Mouse (Mus musculus) c-Kit-positive CD71-positive TER-119-negative erythroid progenitor cells, embryonic 14.5 days (primary cell): ENCODE measurements around the gene Stxbp6.

Experiments used
- DNase-seq: peaks from one replicate; pipeline ENCODE4 v3.0.0-alpha.2; 2013; ENCODE audit warnings: low read depth

Stxbp6 gene

GRCm38 (mm10) chr12:44913854-44914253 lies 160.7 kb downstream of the Stxbp6 start:
- DNase-seq = no peak

- DNase-seq = no peak
Observed at GRCm38 (mm10) chr12:44908028-44908702, 166.3 kb downstream of the Stxbp6 start.

GRCm38 (mm10) chr12:44906001-44906400 lies 168.5 kb downstream of the Stxbp6 start:
- no peak for DNase-seq

- no peak for DNase-seq
Observed at GRCm38 (mm10) chr12:44903205-44903732, 171.2 kb downstream of the Stxbp6 start.

- no peak for DNase-seq
Observed at GRCm38 (mm10) chr12:44899173-44899870, 175.2 kb downstream of the Stxbp6 start.

GRCm38 (mm10) chr12:44896460-44896859 lies 178.0 kb downstream of the Stxbp6 start:
- no peak for DNase-seq

- no peak for DNase-seq
Observed at GRCm38 (mm10) chr12:44889677-44890393, 184.7 kb downstream of the Stxbp6 start.

GRCm38 (mm10) chr12:44886826-44887225 lies 187.7 kb downstream of the Stxbp6 start:
- no peak for DNase-seq

- DNase-seq = no peak
Observed at GRCm38 (mm10) chr12:44872697-44873096, 201.8 kb downstream of the Stxbp6 start.

- DNase-seq = no peak
Observed at GRCm38 (mm10) chr12:44865442-44865841, 209.1 kb downstream of the Stxbp6 start.

- no peak for DNase-seq
Observed at GRCm38 (mm10) chr12:44859454-44859853, 215.1 kb downstream of the Stxbp6 start.

- DNase-seq = no peak
Observed at GRCm38 (mm10) chr12:44858110-44858885, 216.2 kb downstream of the Stxbp6 start.

GRCm38 (mm10) chr12:44852024-44852423 lies 222.5 kb downstream of the Stxbp6 start:
- DNase-seq = no peak

GRCm38 (mm10) chr12:44850516-44850915 lies 224.0 kb downstream of the Stxbp6 start:
- DNase-seq = no peak

- DNase-seq = no peak
Observed at GRCm38 (mm10) chr12:44848483-44849221, 225.9 kb downstream of the Stxbp6 start.

GRCm38 (mm10) chr12:44840585-44840984 lies 233.9 kb downstream of the Stxbp6 start:
- DNase-seq = no peak

- DNase-seq = no peak
Observed at GRCm38 (mm10) chr12:44839594-44840373, 234.7 kb downstream of the Stxbp6 start.

- no peak for DNase-seq
Observed at GRCm38 (mm10) chr12:44835879-44836467, 238.5 kb downstream of the Stxbp6 start.

- DNase-seq = no peak
Observed at GRCm38 (mm10) chr12:44811895-44812294, 262.6 kb downstream of the Stxbp6 start.

GRCm38 (mm10) chr12:44804213-44804612 lies 270.3 kb downstream of the Stxbp6 start:
- DNase-seq = no peak
